Mouse (Mus musculus) cerebellum, adult 9-11 months (tissue): ENCODE results near the gene Mrps18c.

ENCODE experiments used
- DNase-seq: peaks from one replicate; pipeline ENCODE4 v3.0.0; 2022

The Mrps18c gene

GRCm38 (mm10) chr5:100798165-100798860, at the start of gene Mrps18c, which contains the start of gene Helq:
Mrps18c (plus strand) TSS chr5:100798627.
Helq (minus strand) TSS chr5:100798598.
- DNase-seq = peak; percentile 94

GRCm38 (mm10) chr5:100750617-100751255, 47.7 kb upstream of the Mrps18c start:
- no peak for DNase-seq

DNA sequence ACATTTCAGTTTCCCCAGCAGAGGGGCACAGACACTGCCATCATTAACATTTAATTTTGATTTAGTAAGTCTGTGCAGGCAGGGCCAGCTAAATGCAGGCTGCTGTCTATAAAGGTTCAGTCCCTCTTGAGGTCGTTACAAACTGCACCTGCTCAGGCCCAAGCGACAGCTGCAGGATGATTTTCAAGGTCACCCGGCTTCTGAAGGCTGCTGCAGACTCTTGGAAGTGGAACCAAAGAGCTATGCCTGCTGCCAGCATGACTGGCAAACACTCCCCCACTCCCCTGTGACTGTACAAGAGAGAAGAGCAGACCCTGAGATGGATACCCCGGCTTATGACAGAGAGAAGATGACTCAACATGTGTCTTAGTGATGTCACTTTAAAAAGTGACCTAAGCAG, 46.8 kb upstream of the Mrps18c start:
- DNase-seq = no peak

DNA sequence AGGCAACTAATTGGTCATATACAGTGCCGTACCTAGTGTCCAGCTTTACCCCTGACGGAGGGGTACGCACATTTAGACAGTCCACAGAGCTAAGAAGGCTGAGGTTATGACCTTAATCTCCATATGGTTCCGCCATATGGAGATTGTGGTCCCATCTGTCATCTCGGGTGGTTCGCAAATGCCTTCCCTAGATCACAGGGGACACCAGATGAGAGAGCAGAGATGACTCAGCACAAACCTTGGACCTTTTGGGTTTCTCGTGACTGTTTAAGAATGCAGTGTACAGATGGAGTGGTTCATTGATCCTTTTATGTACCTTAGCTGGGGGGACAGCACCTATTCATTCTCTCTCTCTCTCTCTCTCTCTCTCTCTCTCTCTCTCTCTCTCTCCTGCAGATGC, 45.0 kb upstream of the Mrps18c start:
- DNase-seq = peak; percentile 58

- no peak for DNase-seq
These were observed 40.3 kb upstream of the Mrps18c start for GRCm38 (mm10) chr5:100758121-100758520.

- no peak for DNase-seq
These were observed 38.3 kb upstream of the Mrps18c start for GRCm38 (mm10) chr5:100760049-100760663.

GRCm38 (mm10) chr5:100761736-100762135, 36.7 kb upstream of the Mrps18c start:
- DNase-seq = no peak

GRCm38 (mm10) chr5:100766026-100766425, 32.4 kb upstream of the Mrps18c start:
- no peak for DNase-seq

DNA sequence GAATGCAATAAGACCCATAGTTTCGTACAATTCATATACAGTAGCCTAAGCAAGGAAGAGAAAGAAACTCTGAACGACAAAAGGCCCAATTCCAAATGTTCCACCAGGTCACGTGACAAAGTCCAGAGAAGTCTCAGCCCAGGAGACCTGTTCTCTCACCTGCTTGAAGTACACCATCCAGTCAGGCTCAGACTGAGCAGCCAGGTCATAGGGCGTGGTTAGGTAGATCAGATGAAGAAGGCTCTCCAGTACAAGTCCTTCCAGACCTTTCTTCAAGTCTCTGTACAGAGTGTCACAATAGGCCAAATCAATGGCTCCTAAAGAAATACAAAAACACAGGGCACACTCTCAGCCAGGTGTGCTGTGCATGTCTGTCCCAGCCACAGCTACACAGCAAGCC, 26.9 kb upstream of the Mrps18c start:
- DNase-seq = no peak

- no peak for DNase-seq
These were observed 22.5 kb upstream of the Mrps18c start for GRCm38 (mm10) chr5:100775778-100776404.

- DNase-seq = no peak
These were observed 21.5 kb upstream of the Mrps18c start for GRCm38 (mm10) chr5:100776900-100777299.

- DNase-seq = no peak
These were observed 19.4 kb upstream of the Mrps18c start for GRCm38 (mm10) chr5:100779002-100779401.

- DNase-seq = no peak
These were observed 10.9 kb upstream of the Mrps18c start for GRCm38 (mm10) chr5:100787527-100787926.

DNA sequence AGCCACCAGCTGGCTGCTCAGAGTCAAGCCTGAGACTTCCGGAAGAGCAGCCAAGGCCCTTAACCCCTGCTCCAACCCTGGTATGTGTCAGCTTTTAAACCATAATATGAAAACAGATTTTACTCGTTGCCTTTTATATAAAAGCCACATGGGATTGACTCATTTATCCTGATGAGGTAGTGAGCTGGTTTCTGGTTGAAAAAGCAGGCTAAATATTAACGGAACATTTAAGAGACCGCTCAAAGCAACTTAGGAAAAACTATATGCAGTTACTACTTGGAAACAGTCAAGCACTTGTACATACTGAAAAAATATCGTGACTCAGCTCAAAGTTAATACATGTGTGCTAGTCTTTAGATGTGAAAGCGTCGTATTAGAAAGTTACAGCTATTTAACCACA, 6.2 kb upstream of the Mrps18c start:
- DNase-seq = no peak

- no peak for DNase-seq
These were observed 4.3 kb upstream of the Mrps18c start for GRCm38 (mm10) chr5:100794084-100794483.

DNA sequence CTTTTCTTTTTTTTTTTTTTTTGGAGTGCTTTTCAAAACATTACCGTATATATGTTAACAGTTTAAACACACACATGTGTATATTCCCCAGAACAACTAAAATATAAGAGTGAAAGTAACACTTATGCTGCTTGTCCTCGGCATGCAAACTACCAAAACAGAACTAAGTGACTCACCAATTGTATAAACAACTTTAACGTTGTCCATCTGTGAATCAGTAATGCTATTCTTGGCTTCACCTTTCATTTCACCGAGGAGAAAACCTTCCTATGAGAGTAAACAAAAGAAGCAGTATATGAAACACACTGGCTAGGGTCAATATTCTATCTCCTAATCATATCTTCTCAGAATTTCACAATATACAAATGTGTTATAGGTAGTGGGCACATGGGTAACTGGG, 19.9 kb downstream of the Mrps18c start:
- no peak for DNase-seq

GRCm38 (mm10) chr5:100819568-100820480, 21.4 kb downstream of the Mrps18c start:
- no peak for DNase-seq

DNA sequence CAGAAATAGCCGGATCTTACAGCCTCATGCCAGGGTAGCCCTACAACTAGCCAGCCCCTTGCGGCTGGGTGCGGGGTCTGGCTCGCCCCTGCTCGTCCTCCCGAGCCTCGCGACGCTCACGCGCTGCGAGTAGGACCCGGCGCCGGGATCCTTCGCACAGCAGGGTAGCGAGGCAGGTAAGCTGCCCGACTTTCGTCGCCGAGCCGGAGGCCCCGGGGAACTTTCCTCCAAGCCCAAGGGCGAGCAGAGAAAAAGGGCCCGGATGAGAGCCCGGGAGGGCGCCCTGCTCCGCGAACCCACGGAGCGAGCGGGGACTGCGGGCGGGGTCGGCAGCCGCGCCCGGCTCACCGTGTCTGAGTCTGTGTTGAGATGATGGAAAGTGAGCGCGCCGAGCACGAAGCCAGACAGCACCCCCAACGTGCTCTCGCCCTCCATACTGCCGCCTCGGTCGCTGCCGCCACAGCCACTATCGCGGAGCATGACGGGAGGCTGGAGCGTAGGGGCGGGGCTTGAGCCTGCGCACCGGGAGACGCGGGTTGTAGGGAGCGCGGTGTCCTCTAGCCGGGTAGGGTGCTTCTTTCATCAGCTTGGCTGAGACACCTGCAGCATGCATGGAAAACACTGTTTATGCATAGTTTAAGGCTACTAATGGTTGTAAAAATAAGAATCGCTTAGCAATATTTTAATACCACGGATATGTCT, 22.2 kb downstream of the Mrps18c start, which contains the start of gene Abraxas1:
Gene Abraxas1 (minus strand): TSS at position 483 of the 702 bp plus-strand sequence.
- peak; percentile 87 for DNase-seq

DNA sequence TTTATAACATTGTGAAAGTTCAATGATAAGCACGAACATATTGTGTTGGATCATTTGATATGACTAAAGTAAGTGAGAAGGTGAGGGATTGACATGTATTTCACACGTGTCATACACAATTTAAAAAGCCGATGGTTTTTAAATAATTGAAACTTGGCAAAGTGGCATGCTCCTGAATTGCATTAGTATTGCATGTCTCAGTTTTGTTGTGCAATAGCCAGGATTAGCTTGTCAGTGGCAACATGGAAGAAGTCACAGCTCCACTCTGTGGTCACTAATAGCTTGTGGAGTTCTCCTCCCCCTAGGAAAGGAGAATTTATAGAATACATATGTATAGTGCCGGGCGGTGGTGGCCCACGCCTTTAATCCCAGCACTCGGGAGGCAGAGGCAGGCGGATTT, 22.9 kb downstream of the Mrps18c start:
- DNase-seq = no peak

DNA sequence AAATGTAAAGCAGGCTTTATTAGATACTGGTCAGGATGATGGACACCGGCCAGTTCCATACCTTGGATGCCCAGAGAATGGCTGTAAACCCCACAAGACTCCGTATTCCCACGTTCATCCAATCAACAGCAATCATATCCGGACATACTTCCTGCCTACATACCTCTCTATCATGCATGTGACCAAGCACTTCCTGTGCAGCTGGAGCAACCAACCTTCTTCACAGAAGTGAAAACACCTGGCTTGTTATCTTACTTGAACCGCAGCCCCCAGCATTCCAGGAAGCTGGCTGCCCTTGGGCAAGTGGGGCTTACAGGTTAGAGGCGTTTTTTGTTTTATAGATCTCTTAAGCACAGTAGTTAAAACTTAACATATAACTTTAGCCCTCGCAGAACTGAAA, 24.4 kb downstream of the Mrps18c start:
- DNase-seq = no peak

- DNase-seq = no peak
These were observed 27.5 kb downstream of the Mrps18c start for GRCm38 (mm10) chr5:100825975-100826374.

DNA sequence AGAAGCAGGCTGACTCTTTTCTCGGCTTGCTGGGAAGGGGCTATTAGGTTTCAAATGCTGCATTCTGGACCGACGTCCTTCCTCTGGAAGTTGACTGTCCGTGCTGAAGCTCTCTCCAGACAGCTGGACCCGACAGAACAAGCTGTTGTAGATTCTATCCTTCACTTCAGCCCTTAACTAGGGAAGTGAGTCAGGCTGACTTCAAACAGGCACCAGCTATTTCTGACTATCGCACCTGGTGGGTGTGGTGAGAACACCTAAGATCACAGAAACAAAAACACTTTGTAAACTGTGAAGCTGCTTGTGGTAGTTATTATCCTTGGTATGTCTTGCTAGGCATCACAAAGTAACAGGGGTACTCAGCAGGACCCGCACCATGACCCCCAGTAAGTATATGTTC, 28.1 kb downstream of the Mrps18c start:
- no peak for DNase-seq
